Mouse (Mus musculus) lung, adult 2 months (tissue): ENCODE data around the gene Arntl2.

Experiments used
- CTCF ChIP-seq: fragments of 200-500 bp; IDR thresholded peaks from 2 replicates; pipeline ENCODE4 v1.5.1; 2011; ENCODE audit warnings: mild to moderate bottlenecking, low read length, control low read depth; ENCODE audit not compliant: insufficient read depth
- POLR2A ChIP-seq: fragments of 200-500 bp; IDR thresholded peaks from 2 replicates; pipeline ENCODE4 v1.6.1; 2011; ENCODE audit warnings: low read depth, mild to moderate bottlenecking, control low read depth, low read length, borderline replicate concordance; ENCODE audit errors: extremely low read depth

GRCm38 (mm10) chr6:146809991-146810390 lies 14.1 kb downstream of the Arntl2 start:
- TF ChIP-seq POLR2A (no peak), CTCF (no peak)
